Mouse (Mus musculus) left cerebral cortex, adult 8-10 months (tissue): ENCODE data around the gene Faap20. TPM values are rescaled to one million over a fixed set of nuclear protein-coding genes. Genes with fewer than 3 reads are reported as not detected.
A peak's percentile ranks its signal among the peaks of the same experiment; 100 is the strongest.

Source experiments
- DNase-seq, 2 experiments: peaks; one replicate each; pipeline ENCODE4 v3.0.0; 2022; ENCODE audit warnings: low spot score in 2 of 2
- total RNA-seq, 4 experiments: library from RNA; stranded (reverse); gene quantifications; 2 replicates each; pipeline ENCODE4 v1.2.4; 2022

Faap20 gene
- total RNA-seq = 10 to 100 TPM; 32.7 to 37.6 (median 34.4) TPM

- peak; percentile 60 to 76 for DNase-seq
Measured at GRCm38 (mm10) chr4:155249648-155250351, at the start of gene Faap20. Gene Faap20, plus strand, starts transcription at chr4:155249802.

DNA sequence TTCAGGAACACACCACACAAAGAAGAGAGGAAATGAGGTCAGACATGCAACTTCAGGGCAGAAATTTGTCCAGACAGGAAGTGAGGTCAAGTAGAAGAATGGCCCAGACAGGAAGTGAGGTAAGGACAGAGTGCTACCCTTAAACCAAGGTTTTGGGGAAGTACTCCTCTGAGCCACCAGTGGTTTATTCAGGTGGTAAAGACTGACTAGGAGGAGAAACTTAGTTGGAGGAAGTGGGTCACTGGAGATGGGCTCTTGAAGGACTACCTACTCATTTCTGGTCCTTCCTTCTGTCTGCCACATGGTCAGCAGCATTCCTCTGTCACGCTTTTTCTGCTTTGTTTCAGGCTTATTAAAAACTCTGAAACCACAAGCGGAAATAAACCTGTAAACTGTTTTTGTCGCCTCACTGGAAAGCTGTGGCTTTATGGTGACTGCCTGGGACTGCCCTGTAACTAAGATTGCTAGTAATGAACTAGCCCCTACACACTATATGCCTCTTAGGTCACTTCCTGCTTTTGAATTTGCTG lies 48.7 kb upstream of the Faap20 start:
- no peak for DNase-seq

- DNase-seq = no peak
Measured at GRCm38 (mm10) chr4:155201764-155202163, 47.8 kb upstream of the Faap20 start.

DNA sequence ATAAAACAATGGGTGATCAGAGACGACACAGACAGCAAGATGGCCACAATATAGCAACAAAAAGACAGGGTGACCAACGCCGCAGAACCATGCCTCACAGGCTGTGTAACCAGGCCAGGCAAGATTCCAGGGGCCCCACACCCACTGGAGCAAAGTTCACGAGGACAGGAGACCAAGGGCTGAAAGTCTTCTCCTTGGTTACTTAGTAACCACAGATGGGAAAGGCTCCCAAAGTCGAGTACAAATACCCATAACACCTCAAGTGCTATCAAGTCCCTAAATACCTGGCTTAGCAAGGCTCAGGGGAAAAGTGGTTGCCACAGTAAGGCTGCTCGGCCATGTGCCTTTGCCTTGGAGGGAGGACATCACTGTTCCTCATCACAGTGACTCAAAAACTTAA lies 43.7 kb upstream of the Faap20 start:
- no peak for DNase-seq

GRCm38 (mm10) chr4:155206498-155206897 lies 43.1 kb upstream of the Faap20 start:
- DNase-seq = no peak

- no peak for DNase-seq
Measured at GRCm38 (mm10) chr4:155207841-155208240, 41.8 kb upstream of the Faap20 start.

DNA sequence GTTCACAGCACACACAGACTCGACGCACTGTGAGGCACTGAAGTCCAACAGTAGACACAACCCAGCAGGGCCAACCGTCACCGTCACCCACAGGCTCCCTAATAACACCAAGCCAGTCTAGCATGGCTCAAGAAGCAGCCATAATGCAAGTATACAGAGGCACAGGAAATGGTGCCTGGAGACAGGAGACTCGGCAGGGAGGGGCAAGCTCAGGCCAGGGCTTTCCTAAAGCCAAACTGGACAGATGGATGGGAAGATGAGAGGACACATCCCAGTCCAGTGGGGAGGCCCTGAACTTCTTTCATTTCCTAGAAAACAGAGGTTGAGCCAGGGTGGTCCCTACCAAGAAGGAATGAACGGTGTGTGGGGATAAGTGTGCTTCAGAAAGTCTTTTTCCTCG lies 41.0 kb upstream of the Faap20 start:
- no peak for DNase-seq

- no peak for DNase-seq
Measured at GRCm38 (mm10) chr4:155209079-155209478, 40.5 kb upstream of the Faap20 start.

DNA sequence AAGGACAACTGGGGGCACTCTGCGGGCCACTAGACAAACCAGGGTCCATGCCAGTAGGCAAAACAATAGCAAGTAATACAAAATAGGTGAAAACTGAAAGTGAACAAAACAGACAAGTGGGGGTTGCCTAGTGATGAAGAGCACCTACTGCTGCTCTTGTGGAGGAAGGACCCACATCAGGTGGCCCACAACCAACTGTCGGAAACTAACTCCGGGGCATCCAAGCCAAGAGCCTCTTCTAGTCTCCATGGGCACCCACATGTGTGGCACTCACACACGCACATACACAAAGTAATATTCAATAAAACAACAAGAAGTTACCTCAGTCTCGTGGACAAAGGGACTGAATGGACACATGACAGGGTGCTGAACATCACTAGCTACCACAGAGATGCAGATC lies 40.1 kb upstream of the Faap20 start:
- DNase-seq = no peak

DNA sequence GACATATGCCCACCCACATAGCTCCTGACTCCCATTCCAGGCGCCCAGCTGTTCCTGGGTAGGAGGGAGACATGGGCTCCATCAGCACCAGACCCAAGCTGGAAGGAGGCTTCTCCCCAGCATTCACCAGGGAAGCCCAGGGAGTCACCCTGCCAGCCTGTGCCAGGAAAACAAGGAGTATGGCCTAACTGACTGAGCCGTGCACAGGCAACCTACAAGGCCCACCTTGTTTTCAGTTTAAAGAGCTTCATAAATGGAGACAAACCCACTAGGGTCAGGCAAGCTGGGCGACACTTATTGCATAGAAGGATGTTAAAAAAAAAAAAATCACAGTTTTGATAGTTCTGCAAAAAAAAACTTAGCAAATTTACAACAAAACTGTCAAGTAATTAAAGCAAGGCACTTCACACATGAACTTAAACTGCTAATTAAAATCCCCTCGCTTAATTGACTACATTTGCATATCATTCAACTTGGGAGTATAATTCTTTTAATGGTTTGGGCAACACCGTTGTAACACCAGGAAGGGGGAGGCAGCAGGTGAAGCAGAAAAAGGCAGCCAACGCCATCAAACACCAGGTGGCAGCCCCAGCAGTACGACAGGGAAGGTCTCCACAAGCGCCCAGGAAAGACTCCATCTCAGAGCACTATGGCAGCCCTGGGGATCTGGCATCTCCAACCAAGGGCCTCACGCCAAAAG lies 36.4 kb upstream of the Faap20 start:
- no peak for DNase-seq

DNA sequence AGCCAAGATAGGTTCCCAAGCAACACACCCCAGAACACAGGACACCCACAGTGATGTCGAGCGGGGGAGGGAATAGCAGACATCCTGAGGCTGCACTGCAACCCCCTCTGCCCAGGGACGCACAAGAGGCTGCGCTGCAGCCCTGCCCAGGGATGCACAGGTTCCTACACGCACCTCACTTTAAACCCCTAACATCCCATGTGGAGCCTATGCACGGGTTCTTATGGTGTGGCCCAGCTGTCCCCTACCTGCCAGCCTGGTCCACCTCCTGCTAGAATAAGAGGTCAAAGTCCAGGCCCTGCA lies 35.9 kb upstream of the Faap20 start:
- no peak for DNase-seq

DNA sequence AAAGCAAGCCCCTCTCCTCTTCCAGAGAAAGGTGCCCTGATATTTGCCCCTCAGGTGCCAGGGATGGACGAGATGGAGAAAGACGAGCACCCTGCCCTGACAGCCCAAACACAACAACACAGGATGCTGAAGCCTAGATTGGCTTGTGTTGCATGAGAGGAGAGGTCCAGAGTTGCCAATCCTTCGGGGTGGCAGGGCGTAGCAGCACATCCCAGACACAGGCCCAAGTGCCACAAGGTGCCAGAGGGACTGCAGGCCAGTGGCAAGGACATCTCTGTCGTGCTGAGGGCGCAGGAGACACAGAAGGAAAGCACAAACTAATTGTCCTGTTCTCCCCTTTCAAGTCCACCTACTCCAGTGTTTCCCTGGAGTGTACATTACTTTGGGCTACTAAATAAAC lies 35.4 kb upstream of the Faap20 start:
- no peak for DNase-seq

- no peak for DNase-seq
Measured at GRCm38 (mm10) chr4:155214793-155215192, 34.8 kb upstream of the Faap20 start.

DNA sequence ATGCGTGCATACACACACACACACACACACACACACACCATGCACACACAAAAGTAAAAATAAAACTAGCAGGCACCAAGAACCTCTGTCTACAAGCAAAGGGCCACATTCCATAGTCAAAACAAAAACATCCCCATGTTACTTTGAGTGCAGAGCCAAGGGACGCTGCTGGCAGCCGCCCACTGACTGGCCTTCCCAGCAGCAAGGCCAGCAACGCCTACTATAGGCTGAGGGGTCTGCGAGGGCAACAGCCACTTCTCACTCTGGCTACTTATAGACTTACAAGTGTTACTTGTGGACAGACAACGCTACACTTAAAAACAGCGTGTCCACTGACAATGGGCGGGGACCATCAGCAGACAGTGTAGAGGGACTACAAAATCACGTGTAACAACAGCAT lies 34.4 kb upstream of the Faap20 start:
- DNase-seq = no peak

GRCm38 (mm10) chr4:155215773-155216630 lies 33.6 kb upstream of the Faap20 start:
- no peak for DNase-seq

DNA sequence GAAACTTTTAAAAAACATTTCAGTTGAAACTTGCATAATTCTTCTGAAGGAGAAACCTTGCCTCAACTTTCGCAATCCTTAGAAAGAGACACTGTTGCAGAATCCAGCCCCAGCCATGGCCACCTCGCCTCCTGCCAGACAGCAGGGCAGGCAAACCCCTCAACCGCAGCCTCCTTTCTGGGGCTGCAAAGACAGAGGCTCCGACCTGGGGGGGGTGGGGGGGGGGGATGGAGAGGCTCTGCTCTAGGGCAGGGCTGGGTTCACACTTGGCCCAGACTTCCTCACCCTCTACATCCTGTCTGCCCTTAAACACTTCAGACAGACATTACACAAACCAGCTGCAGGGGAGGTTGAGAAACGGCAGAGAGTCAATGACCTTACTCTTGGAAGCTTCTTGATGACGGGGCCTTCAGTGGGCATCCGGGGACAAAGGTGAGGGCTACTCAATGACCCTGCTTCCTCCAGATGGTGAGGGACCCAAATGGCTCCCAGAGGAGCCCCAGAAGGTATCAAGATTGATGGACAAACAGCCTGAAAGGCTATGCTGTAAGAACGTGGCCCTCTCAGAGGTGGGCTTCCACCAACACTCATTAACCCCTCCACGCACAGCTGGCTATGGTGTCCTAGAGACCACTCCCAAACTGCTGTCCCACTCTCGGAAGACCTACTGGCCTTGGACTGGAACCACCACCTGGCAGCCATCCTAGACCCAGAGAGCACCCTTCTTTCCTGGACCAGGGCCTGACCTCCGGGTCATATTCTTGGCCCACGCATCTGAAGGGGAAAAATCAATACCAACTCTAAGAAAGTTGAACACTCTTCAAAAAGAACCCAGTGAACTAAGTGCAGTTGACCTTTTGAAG lies 32.1 kb upstream of the Faap20 start:
- DNase-seq = no peak

DNA sequence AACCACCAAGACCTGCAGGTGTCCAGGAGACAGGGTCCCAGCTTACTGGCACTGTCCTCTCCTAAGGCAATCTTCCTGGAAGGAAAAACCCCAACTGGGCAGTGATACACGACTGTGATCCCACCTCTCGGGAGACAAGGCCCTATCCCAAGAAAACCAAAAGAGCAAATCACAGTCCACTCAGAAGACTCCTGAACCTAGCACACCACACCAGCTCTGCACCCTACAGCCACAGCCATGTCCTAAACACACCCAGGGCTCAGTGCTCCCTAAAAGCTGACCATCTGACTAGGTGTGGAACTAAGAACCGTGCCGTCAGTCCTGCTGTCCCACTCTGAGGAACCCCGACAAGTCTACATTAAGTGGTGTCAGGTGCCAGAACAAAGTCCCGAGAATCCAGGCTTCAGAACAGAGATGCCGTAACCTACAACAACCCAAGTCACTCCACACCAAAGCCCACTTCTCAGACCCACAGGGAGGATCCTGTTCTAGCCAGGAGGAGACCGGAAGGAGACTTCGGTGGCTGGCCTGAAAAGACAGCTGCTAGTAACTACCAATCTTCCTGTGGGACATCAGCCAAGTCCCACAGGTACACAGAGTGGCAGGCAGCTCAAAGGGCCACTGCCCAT lies 31.4 kb upstream of the Faap20 start:
- DNase-seq = no peak

GRCm38 (mm10) chr4:155219271-155220212 lies 30.1 kb upstream of the Faap20 start:
- no peak for DNase-seq
